Mouse (Mus musculus): ENCODE measurements at regions not wholly inside any gene's neighbourhood (a gene's known extent, or its start where the extent isn't known, plus 50 kb on each side); places are given as distances from the start of the nearest gene placed in this dataset.

- ATAC-seq (replicated peaks; ENCODE audit: low read depth, poor library complexity, severe bottlenecking): peak; percentile 66; the same call in 1 of the 2 replicates
Measured at GRCm38 (mm10) chr6:58101605-58102004, 86.6 kb upstream of the Vmn1r26 start.
